Mouse (Mus musculus): ENCODE measurements around the gene Slc26a6.

GRCm38 (mm10) chr9:108815557-108815956 lies 37.5 kb upstream of the Slc26a6 start:
- TF ChIP-seq POLR2A (IDR thresholded peaks at IDR 0.05; ENCODE audit: borderline replicate concordance, extremely low read depth, low read depth, low read length) (no peak), CTCF (IDR thresholded peaks at IDR 0.05; ENCODE audit: insufficient read depth, low read length) (no peak)
